Mouse (Mus musculus): ENCODE data around the gene Adamts17.

GRCm38 (mm10) chr7:66998821-66999220 is 159.3 kb downstream of the Adamts17 start:
- TF ChIP-seq TAL1 (IDR thresholded peaks at IDR 0.05; ENCODE audit: low read length) (no peak), GATA1 (IDR thresholded peaks at IDR 0.05; ENCODE audit: low read length) (no peak)
